Comparison of ENCODE assay signal across 22 mouse cellular contexts in the genomic region with DNA sequence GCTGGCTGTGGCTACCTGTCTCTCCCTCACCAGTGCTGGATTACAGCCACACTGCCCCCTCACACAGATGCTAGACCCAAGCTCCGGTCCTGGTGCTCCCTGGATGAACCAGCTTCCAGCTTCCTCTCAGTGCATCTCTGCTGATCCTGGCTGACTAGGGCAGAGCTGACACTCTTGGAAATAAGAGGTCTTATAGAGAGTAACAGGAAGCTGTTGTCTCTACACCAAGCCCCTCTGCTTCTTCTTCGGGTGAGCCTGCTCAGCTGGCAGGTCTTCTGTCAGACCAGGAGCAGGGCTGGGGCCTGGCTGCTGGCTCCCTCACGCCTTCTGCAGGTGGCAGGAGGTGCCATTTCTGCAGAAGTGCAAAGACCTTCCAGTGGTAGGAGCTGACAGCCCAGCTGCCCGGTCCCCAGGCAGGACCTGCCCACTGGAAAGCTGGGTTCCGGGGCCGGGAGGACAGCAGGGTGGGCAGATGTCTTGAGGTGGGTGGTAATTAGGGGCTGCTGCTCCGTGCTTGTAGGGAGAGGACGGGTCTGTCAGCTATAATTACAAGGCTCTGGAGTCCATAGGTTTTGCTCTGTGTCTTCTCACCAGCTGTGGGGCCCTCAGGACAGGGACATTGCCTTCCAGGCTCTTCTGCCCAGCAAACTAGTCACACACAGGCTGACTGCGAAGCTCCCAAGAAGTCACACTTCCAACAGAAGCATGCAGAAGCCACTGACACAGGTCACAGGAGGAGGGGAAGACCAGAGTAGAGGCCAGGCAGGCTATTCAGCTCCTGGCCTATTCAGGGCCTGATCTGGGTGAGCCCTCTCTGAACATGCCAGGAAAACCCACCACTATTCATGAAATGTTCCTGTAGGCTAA. TPM values are rescaled to one million over a fixed set of nuclear protein-coding genes. Genes with fewer than 3 reads are reported as not detected.
DNase-seq lines count a peak whose midpoint lies in the region; ATAC-seq and TF ChIP-seq lines count a peak whose summit lies in the region.
"Had no signal": no experiment of that assay in that cellular context is flagged by ENCODE, and none has a peak within 500 bp of the region (broad histone marks: within the 10 kb centered on the region; RNA-seq: fewer than 3 reads in every experiment).

No protein-coding gene starts in this region.

- DNase-seq in cerebellum, adult 18-20 months: peak; percentile 51 to 54
- no peak for DNase-seq in cerebellum, postnatal 4 days (ENCODE audit: low spot score in 2 of 2)
- no peak for DNase-seq in neural tube, embryonic 10.5 days (ENCODE audit: extremely low spot score, low spot score)
- DNase-seq in heart, postnatal 14 days: no peak
- DNase-seq: adrenal gland, adult 8-10 months; embryo, embryonic 11 days; heart, adult 11 months; kidney, adult 9 months; layer of hippocampus, adult 9-11 months; liver, embryonic 13.5 days; lung, embryonic 14.5 days; lung, postnatal 4 days; right cerebral cortex, postnatal 14 days; thymus, postnatal 14 days had no signal

- intact Hi-C loops in heart, postnatal 14 days (cut with DNase I): loop anchor here (10.0 kb wide), 1 partner anchor 376 kb away; the partner anchor contains the start of gene Uqcc2

- H3K4me1 ChIP-seq in neural tube, embryonic 12.5 days: peaks cover 47% of the 10 kb centered on the region
- H3K4me1 ChIP-seq in midbrain, embryonic 13.5 days (replicated peaks): peaks cover 75% of the 10 kb centered on the region
- H3K4me1 ChIP-seq in olfactory bulb, adult 2 months (ENCODE audit: control insufficient read depth, insufficient read depth, low read length): peaks cover 75% of the 10 kb centered on the region
- H3K4me1 ChIP-seq in liver, embryonic 12.5 days: peaks cover 14% of the 10 kb centered on the region; the same call in 1 of the 2 replicates

- peaks cover 63% of the 10 kb centered on the region for H3K27me3 ChIP-seq in neural tube, embryonic 12.5 days (replicated peaks)
- peaks cover 71% of the 10 kb centered on the region for H3K27me3 ChIP-seq in midbrain, embryonic 13.5 days
- H3K27me3 ChIP-seq in liver, embryonic 12.5 days (replicated peaks): peaks cover 100% of the 10 kb centered on the region

- TF ChIP-seq CTCF in olfactory bulb, adult 2 months (IDR thresholded peaks at IDR 0.05; ENCODE audit: insufficient read depth, low read depth, low read length): no peak

- 51% methylated on average over 9 of the region's 9 CpGs for WGBS in neural tube, embryonic 12.5 days
- WGBS in midbrain, embryonic 13.5 days: 55% methylated on average over 9 of the region's 9 CpGs
- 31% methylated on average over 9 of the region's 9 CpGs for WGBS in olfactory bulb, adult 2 months
- 45% methylated on average over 9 of the region's 9 CpGs for WGBS in liver, embryonic 12.5 days (ENCODE audit: insufficient replicate concordance)

- no peak overlapping the region for H3K9ac ChIP-seq in neural tube, embryonic 12.5 days
- peak overlapping the region; percentile 20; the same call in 1 of the 2 replicates for H3K9ac ChIP-seq in midbrain, embryonic 13.5 days (replicated peaks)
- no peak overlapping the region for H3K9ac ChIP-seq in liver, embryonic 12.5 days
- H3K9ac ChIP-seq: heart, embryonic 12.5 days; liver, embryonic 13.5 days; lung, embryonic 14.5 days had no signal

- ATAC-seq in neural tube, embryonic 12.5 days (ENCODE audit: low FRiP score, low read depth): no peak
- no peak for ATAC-seq in midbrain, embryonic 13.5 days
- ATAC-seq in liver, embryonic 12.5 days: no peak
- ATAC-seq: CD4-positive, CD25-positive, alpha-beta regulatory T cell, adult 4 months; Patski had no signal

- no peak overlapping the region for H3K4me3 ChIP-seq in neural tube, embryonic 12.5 days
- no peak overlapping the region for H3K4me3 ChIP-seq in midbrain, embryonic 13.5 days (replicated peaks)
- peak overlapping the region; percentile 68 for H3K4me3 ChIP-seq in olfactory bulb, adult 2 months (ENCODE audit: insufficient read depth, low read depth, low read length)
- no peak overlapping the region for H3K4me3 ChIP-seq in liver, embryonic 12.5 days
- H3K4me3 ChIP-seq: heart, embryonic 12.5 days; liver, embryonic 13.5 days had no signal

- no peaks in the 10 kb centered on the region for H3K9me3 ChIP-seq in neural tube, embryonic 12.5 days
- H3K9me3 ChIP-seq in midbrain, embryonic 13.5 days: no peaks in the 10 kb centered on the region
- H3K9me3 ChIP-seq in liver, embryonic 12.5 days (replicated peaks): no peaks in the 10 kb centered on the region
- H3K9me3 ChIP-seq: heart, embryonic 12.5 days; liver, embryonic 13.5 days had no signal

- no peaks in the 10 kb centered on the region for H3K36me3 ChIP-seq in neural tube, embryonic 12.5 days
- H3K36me3 ChIP-seq in midbrain, embryonic 13.5 days: no peaks in the 10 kb centered on the region
- no peaks in the 10 kb centered on the region for H3K36me3 ChIP-seq in liver, embryonic 12.5 days
- H3K36me3 ChIP-seq: heart, embryonic 12.5 days; liver, embryonic 13.5 days had no signal

- H3K4me2 ChIP-seq in neural tube, embryonic 12.5 days (replicated peaks): 0 out of 2 replicates have a peak overlapping the region, but pooled peaks have one; percentile 97
- peak overlapping the region; percentile 97 for H3K4me2 ChIP-seq in midbrain, embryonic 13.5 days (replicated peaks)
- no peak overlapping the region for H3K4me2 ChIP-seq in liver, embryonic 12.5 days
- H3K4me2 ChIP-seq: heart, embryonic 12.5 days; liver, embryonic 13.5 days; lung, embryonic 14.5 days had no signal

- no peak overlapping the region for H3K27ac ChIP-seq in neural tube, embryonic 12.5 days
- H3K27ac ChIP-seq in midbrain, embryonic 13.5 days: peak overlapping the region; percentile 62; the same call in 1 of the 2 replicates
- H3K27ac ChIP-seq in olfactory bulb, adult 2 months (ENCODE audit: insufficient read depth, low read depth, low read length): peak overlapping the region; percentile 91
- H3K27ac ChIP-seq in liver, embryonic 12.5 days: no peak overlapping the region
- H3K27ac ChIP-seq: left cerebral cortex, adult 2 months; liver, embryonic 13.5 days had no signal

- no peak for TF ChIP-seq POLR2A in olfactory bulb, adult 2 months (IDR thresholded peaks at IDR 0.05; ENCODE audit: insufficient read depth, low read depth, low read length)

RNA-seq across cellular contexts. Expression of gene Grm4, which starts 10.7 kb away (rescaled TPM):
- 2.7 and 3.4 TPM in 2 replicates for polyA plus RNA-seq in neural tube, embryonic 12.5 days (2016; fragmentation: Nextera tagmentation; extraction: Ambion mirVana)
- 5.8 and 6.1 TPM in 2 replicates for polyA plus RNA-seq in midbrain, embryonic 13.5 days (2015; fragmentation: Nextera tagmentation; extraction: Ambion mirVana)
- not detected in 2 replicates for polyA plus RNA-seq in olfactory bulb, adult 2 months (2012; ENCODE audit: insufficient read depth, insufficient read length, low replicate concordance, missing spikeins)
- polyA plus RNA-seq in liver, embryonic 12.5 days (2016; fragmentation: Nextera tagmentation; extraction: Ambion mirVana): 0.05 TPM in 1 of 2 replicates, not detected in the other
- total RNA-seq in heart, postnatal 14 days (2021): under 1 TPM; 0.15 to 0.19 TPM
- polyA plus RNA-seq: CD4-positive, CD25-positive, alpha-beta regulatory T cell, adult 4 months; liver, embryonic 13.5 days had no signal

RNA-seq across cellular contexts. Expression of gene Hmga1, which starts 45.8 kb away (rescaled TPM):
- 196 and 214 TPM in 2 replicates for polyA plus RNA-seq in neural tube, embryonic 12.5 days (2016; fragmentation: Nextera tagmentation; extraction: Ambion mirVana)
- polyA plus RNA-seq in midbrain, embryonic 13.5 days (2015; fragmentation: Nextera tagmentation; extraction: Ambion mirVana): 120 and 124 TPM in 2 replicates
- not detected in 2 replicates for polyA plus RNA-seq in olfactory bulb, adult 2 months (2012; ENCODE audit: insufficient read depth, insufficient read length, low replicate concordance, missing spikeins)
- polyA plus RNA-seq in liver, embryonic 12.5 days (2016; fragmentation: Nextera tagmentation; extraction: Ambion mirVana): 295 and 306 TPM in 2 replicates
- total RNA-seq in heart, postnatal 14 days (2021): 10 to 100 TPM; 37.1 to 38.2 TPM

RNA-seq across cellular contexts. Expression of gene AI413582, which starts 55.1 kb away (rescaled TPM):
- polyA plus RNA-seq in neural tube, embryonic 12.5 days (2016; fragmentation: Nextera tagmentation; extraction: Ambion mirVana): 25.0 and 30.9 TPM in 2 replicates
- 33.4 and 36.8 TPM in 2 replicates for polyA plus RNA-seq in midbrain, embryonic 13.5 days (2015; fragmentation: Nextera tagmentation; extraction: Ambion mirVana)
- polyA plus RNA-seq in olfactory bulb, adult 2 months (2012; ENCODE audit: insufficient read depth, insufficient read length, low replicate concordance, missing spikeins): not detected in 2 replicates
- polyA plus RNA-seq in liver, embryonic 12.5 days (2016; fragmentation: Nextera tagmentation; extraction: Ambion mirVana): 14.1 and 16.8 TPM in 2 replicates
- 10 to 100 TPM in 1 of 2 experiments, 1 to 10 TPM in 1; 10.0 to 10.4 TPM for total RNA-seq in heart, postnatal 14 days (2021)

Comparison
In these comparisons a context has a peak if more than half of its experiments do, and no peak if none do; other contexts are left out.
1. DNase-seq: peak in cerebellum, adult 18-20 months (2 of 2); none in cerebellum, postnatal 4 days (0 of 2), neural tube, embryonic 10.5 days (single experiment) and heart, postnatal 14 days (0 of 2).
2. H3K27ac ChIP-seq: peak in midbrain, embryonic 13.5 days (single experiment) and olfactory bulb, adult 2 months (single experiment); none in neural tube, embryonic 12.5 days (single experiment) and liver, embryonic 12.5 days (single experiment).
3. RNA of gene AI413582, which starts 55.1 kb away (polyA plus RNA-seq): 33.4 to 36.8 TPM in midbrain, embryonic 13.5 days, 25.0 to 30.9 TPM in neural tube, embryonic 12.5 days and 14.1 to 16.8 TPM in liver, embryonic 12.5 days; not detected in olfactory bulb, adult 2 months; every median in the first group is over 10 times any median in the second.